Mouse (Mus musculus): ENCODE measurements at regions not wholly inside any gene's neighbourhood (a gene's known extent, or its start where the extent isn't known, plus 50 kb on each side); places are given as distances from the start of the nearest gene placed in this dataset.

- TF ChIP-seq POLR2A (IDR thresholded peaks at IDR 0.05; ENCODE audit: insufficient read depth, low read depth, low read length) (no peak), CTCF (IDR thresholded peaks at IDR 0.05) (no peak), EP300 (IDR thresholded peaks at IDR 0.05; ENCODE audit: insufficient read depth, low read depth, low read length) (no peak)
Observed at GRCm38 (mm10) chr16:86501074-86501952, 599.7 kb upstream of the Adamts5 start.

All from heart, adult 2 months (tissue).